Mouse (Mus musculus) embryonic fibroblast, embryonic 13.5 days (primary cell): ENCODE results near the gene Gabarap.

Experiments
- CTCF ChIP-seq: IDR thresholded peaks from 2 replicates; pipeline ENCODE4 v1.5.1; 2011; ENCODE audit warnings: mild to moderate bottlenecking, control low read depth, low read length, moderate library complexity, borderline replicate concordance; ENCODE audit not compliant: insufficient read depth
- POLR2A ChIP-seq: IDR thresholded peaks from 2 replicates; pipeline ENCODE4 v1.6.1; 2011; ENCODE audit warnings: low read depth, mild to moderate bottlenecking, control low read depth, low read length, moderate library complexity

GRCm38 (mm10) chr11:69974907-69975306, 16.0 kb upstream of the Gabarap start:
- TF ChIP-seq CTCF, result no peak
- TF ChIP-seq POLR2A, result no peak
